Mouse (Mus musculus): ENCODE data around the gene Inpp5k. TPM values are rescaled to one million over a fixed set of nuclear protein-coding genes. Genes with fewer than 3 reads are reported as not detected.

Gene Inpp5k
- total and polyA plus RNA-seq, 2 experiments from 2014 or later = 43.7 to 50.0 TPM

DNA sequence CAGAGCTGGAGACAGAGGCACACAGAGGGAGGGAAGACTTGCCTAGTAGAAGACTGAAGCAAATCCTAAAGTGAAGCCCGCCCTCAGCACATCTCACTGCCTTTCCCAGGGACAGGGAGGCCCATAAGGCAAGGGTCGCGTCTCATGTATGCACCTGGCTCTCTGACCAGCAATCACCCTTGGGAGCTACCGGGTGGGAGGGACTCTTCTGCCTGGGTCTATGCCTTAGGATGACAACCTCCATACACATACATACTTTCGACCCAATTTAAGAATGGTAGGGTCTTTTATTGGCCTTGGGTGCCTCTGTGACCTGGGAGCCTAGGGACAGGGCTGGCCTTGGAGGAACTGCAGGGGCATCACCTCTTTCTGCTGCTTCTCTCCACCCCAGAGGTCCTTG lies 42.6 kb downstream of the Inpp5k start:
- DNase-seq (ENCODE audit: low spot score) = no peak
- Histone ChIP-seq H3K27me3 (ENCODE audit: insufficient read depth, low read length) (no peaks in the 10 kb centered on the region), H3K4me1 (ENCODE audit: insufficient read depth, low read length) (no peaks in the 10 kb centered on the region), H3K27ac (ENCODE audit: low read depth, low read length) (no peak overlapping the region), H3K9ac (replicated peaks; ENCODE audit: low read length, poor library complexity, severe bottlenecking) (no peak overlapping the region), H3K4me2 (ENCODE audit: low read depth, low read length, poor library complexity, severe bottlenecking) (no peak overlapping the region), H3K9me3 (ENCODE audit: low read length) (no peaks in the 10 kb centered on the region), H3K36me3 (ENCODE audit: insufficient read depth, low read length) (peaks cover 35% of the 10 kb centered on the region), H3K4me3 (ENCODE audit: low read depth, low read length) (no peak overlapping the region)
- no peak for TF ChIP-seq CTCF (IDR thresholded peaks at IDR 0.05)
- ATAC-seq (ENCODE audit: low FRiP score) = no peak
- 91% methylated on average over 5 of the region's 5 CpGs for WGBS

- DNase-seq (ENCODE audit: low spot score) (no peak), ATAC-seq (ENCODE audit: low FRiP score) (no peak)
- peaks cover 28% of the 10 kb centered on the region for H3K36me3 ChIP-seq (ENCODE audit: insufficient read depth, low read length)
- no peak for TF ChIP-seq CTCF (IDR thresholded peaks at IDR 0.05)
- H3K27ac ChIP-seq (ENCODE audit: low read depth, low read length) = no peak overlapping the region
- WGBS = 77% methylated on average over 3 of the region's 3 CpGs
- H3K4me1 ChIP-seq (ENCODE audit: insufficient read depth, low read length) = no peaks in the 10 kb centered on the region
- no peak overlapping the region for H3K4me3 ChIP-seq (ENCODE audit: low read depth, low read length)
- no peak overlapping the region for H3K4me2 ChIP-seq (ENCODE audit: low read depth, low read length, poor library complexity, severe bottlenecking)
- H3K9me3 ChIP-seq (ENCODE audit: low read length) = no peaks in the 10 kb centered on the region
- no peaks in the 10 kb centered on the region for H3K27me3 ChIP-seq (ENCODE audit: insufficient read depth, low read length)
- H3K9ac ChIP-seq (replicated peaks; ENCODE audit: low read length, poor library complexity, severe bottlenecking) = no peak overlapping the region
Measured at GRCm38 (mm10) chr11:75674875-75675274, 44.1 kb downstream of the Inpp5k start.

GRCm38 (mm10) chr11:75677881-75678746 lies 47.3 kb downstream of the Inpp5k start:
- 0 out of 2 replicates have a peak overlapping the region, but pooled peaks have one; percentile 29 for H3K9ac ChIP-seq (replicated peaks; ENCODE audit: low read length, poor library complexity, severe bottlenecking)
- no peak for TF ChIP-seq CTCF (IDR thresholded peaks at IDR 0.05)
- DNase-seq (ENCODE audit: low spot score) (no peak), ATAC-seq (ENCODE audit: low FRiP score) (no peak)
- H3K9me3 ChIP-seq (ENCODE audit: low read length) = no peaks in the 10 kb centered on the region
- no peaks in the 10 kb centered on the region for H3K27me3 ChIP-seq (ENCODE audit: insufficient read depth, low read length)
- 96% methylated on average over 3 of the region's 3 CpGs for WGBS
- peak overlapping the region; percentile 60 for H3K4me2 ChIP-seq (ENCODE audit: low read depth, low read length, poor library complexity, severe bottlenecking)
- H3K4me1 ChIP-seq (ENCODE audit: insufficient read depth, low read length) = peaks cover 10% of the 10 kb centered on the region
- peak overlapping the region; percentile 95; the same call in 1 of the 2 replicates for H3K27ac ChIP-seq (ENCODE audit: low read depth, low read length)
- peak overlapping the region; percentile 98 for H3K4me3 ChIP-seq (ENCODE audit: low read depth, low read length)
- H3K36me3 ChIP-seq (ENCODE audit: insufficient read depth, low read length) = peaks cover 3% of the 10 kb centered on the region; the same call in 1 of the 2 replicates

- peak within 1 kb of the TSS; percentile 98 for H3K4me3 ChIP-seq (ENCODE audit: low read depth, low read length)
- peaks cover 10% of the 10 kb centered on the region for H3K4me1 ChIP-seq (ENCODE audit: insufficient read depth, low read length)
- peak; percentile 98 for DNase-seq (ENCODE audit: low spot score)
- peak; percentile 98 for ATAC-seq (ENCODE audit: low FRiP score)
- peak within 1 kb of the TSS; percentile 60 for H3K4me2 ChIP-seq (ENCODE audit: low read depth, low read length, poor library complexity, severe bottlenecking)
- H3K9me3 ChIP-seq (ENCODE audit: low read length) = no peaks in the 10 kb centered on the region
- peak within 1 kb of the TSS; percentile 90 for H3K9ac ChIP-seq (replicated peaks; ENCODE audit: low read length, poor library complexity, severe bottlenecking)
- H3K27me3 ChIP-seq (ENCODE audit: insufficient read depth, low read length) = no peaks in the 10 kb centered on the region
- H3K36me3 ChIP-seq (ENCODE audit: insufficient read depth, low read length) = no peaks in the 10 kb centered on the region
- TF ChIP-seq CTCF (IDR thresholded peaks at IDR 0.05) = no peak; the same call in 1 of the 2 replicates
- WGBS = 0% methylated on average over 55 of the region's 55 CpGs
- H3K27ac ChIP-seq (ENCODE audit: low read depth, low read length) = peak within 1 kb of the TSS; percentile 95
Measured at GRCm38 (mm10) chr11:75678747-75679438, 48.1 kb downstream of the Inpp5k start, which contains the start of gene Crk. Gene Crk (plus strand): TSS chr11:75679259.

- H3K36me3 ChIP-seq (ENCODE audit: insufficient read depth, low read length) = no peaks in the 10 kb centered on the region
- H3K9ac ChIP-seq (replicated peaks; ENCODE audit: low read length, poor library complexity, severe bottlenecking) = peak overlapping the region; percentile 90
- WGBS = under 1% methylated on average over 36 of the region's 43 CpGs
- peak overlapping the region; percentile 60 for H3K4me2 ChIP-seq (ENCODE audit: low read depth, low read length, poor library complexity, severe bottlenecking)
- H3K27ac ChIP-seq (ENCODE audit: low read depth, low read length) = peak overlapping the region; percentile 95
- H3K9me3 ChIP-seq (ENCODE audit: low read length) = no peaks in the 10 kb centered on the region
- peak; percentile 57 for TF ChIP-seq CTCF (IDR thresholded peaks at IDR 0.05)
- ATAC-seq (ENCODE audit: low FRiP score) = peak; percentile 79
- peak; percentile 69 for DNase-seq (ENCODE audit: low spot score)
- no peaks in the 10 kb centered on the region for H3K27me3 ChIP-seq (ENCODE audit: insufficient read depth, low read length)
- peaks cover 10% of the 10 kb centered on the region for H3K4me1 ChIP-seq (ENCODE audit: insufficient read depth, low read length)
- peak overlapping the region; percentile 98 for H3K4me3 ChIP-seq (ENCODE audit: low read depth, low read length)
Measured at GRCm38 (mm10) chr11:75679439-75680171, 48.8 kb downstream of the Inpp5k start.
